Mouse (Mus musculus) heart, embryonic 10.5 days (tissue): Measurements from ENCODE around the gene Lrig2. TPM values are rescaled to one million over a fixed set of nuclear protein-coding genes. Genes with fewer than 3 reads are reported as not detected.

Experiments
- DNase-seq: peaks from one replicate; pipeline ENCODE4 v3.0.0-alpha.2; 2017; ENCODE audit warnings: low spot score
- H3K27ac ChIP-seq: fragments of 300-500 bp; sonication (generic); 2 replicates; pipeline ENCODE4 v1.5.1; 2016; ENCODE audit warnings: mild to moderate bottlenecking
- H3K27me3 ChIP-seq: fragments of 300-500 bp; sonication (generic); 2 replicates; pipeline ENCODE4 v1.6.1; 2016; ENCODE audit warnings: mild to moderate bottlenecking; ENCODE audit not compliant: poor library complexity, insufficient read depth, severe bottlenecking
- H3K36me3 ChIP-seq: fragments of 300-500 bp; sonication (generic); 2 replicates; pipeline ENCODE4 v1.6.1; 2016; ENCODE audit warnings: mild to moderate bottlenecking, moderate library complexity
- H3K4me1 ChIP-seq: fragments of 300-500 bp; sonication (generic); 2 replicates; pipeline ENCODE4 v1.6.1; 2016; ENCODE audit warnings: mild to moderate bottlenecking
- H3K4me3 ChIP-seq: fragments of 300-500 bp; sonication (generic); 2 replicates; pipeline ENCODE4 v1.5.1; 2016; ENCODE audit warnings: mild to moderate bottlenecking, moderate library complexity
- H3K9me3 ChIP-seq: fragments of 300-500 bp; sonication (generic); 2 replicates; pipeline ENCODE4 v1.6.1; 2016; ENCODE audit warnings: mild to moderate bottlenecking, moderate library complexity
- WGBS: fragments of 180-500 bp; shearing (Covaris S2); methylation state at CpG from one replicate; pipeline ENCODE4 v1.1.7; 2016; 5-methylcytosine and 5-hydroxymethylcytosine counted together
- polyA plus RNA-seq: library from polyadenylated mRNA; unstranded; fragments of >200 nt; fragmentation: Nextera tagmentation; extraction: Ambion mirVana; gene quantifications from 2 replicates; pipeline ENCODE4 v1.2.1, GENCODE M21; 2016

The Lrig2 gene
- polyA plus RNA-seq, 1 experiment from 2014 or later: 14.1 TPM

DNA sequence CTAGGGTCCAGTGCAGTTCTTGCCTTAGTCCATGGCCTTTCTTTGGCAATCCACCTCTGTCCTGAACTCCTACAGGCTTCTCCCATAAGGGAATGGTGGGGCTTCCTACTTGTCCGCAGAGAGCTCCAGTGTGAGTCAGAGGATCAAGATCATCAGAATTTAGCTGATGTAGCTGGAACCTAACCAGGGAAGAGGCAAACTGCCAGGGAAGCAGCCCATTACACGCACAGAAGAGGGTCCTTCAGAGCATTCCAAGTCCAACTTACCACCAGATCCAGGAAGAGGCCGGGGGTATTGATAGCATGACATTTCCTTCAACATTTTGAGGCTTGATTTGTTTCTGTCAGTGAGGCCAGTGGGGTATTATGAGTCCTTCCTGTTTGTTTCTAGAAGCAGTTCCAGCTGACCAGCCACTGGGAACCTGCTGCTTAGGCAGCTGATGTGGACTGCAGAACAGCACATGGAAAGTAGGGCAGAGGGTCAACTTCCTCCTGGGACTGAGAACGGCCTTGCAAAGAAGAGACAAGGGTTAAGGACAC lies 11.7 kb upstream of the Lrig2 start:
- Histone ChIP-seq H3K27me3 (no peaks in the 10 kb centered on the region), H3K4me3 (no peak overlapping the region), H3K36me3 (no peaks in the 10 kb centered on the region), H3K4me1 (peaks cover 4% of the 10 kb centered on the region; the same call in 1 of the 2 replicates), H3K27ac (no peak overlapping the region), H3K9me3 (no peaks in the 10 kb centered on the region)
- 58% methylated on average over 4 of the region's 4 CpGs for WGBS
- peak; percentile 42 for DNase-seq

DNA sequence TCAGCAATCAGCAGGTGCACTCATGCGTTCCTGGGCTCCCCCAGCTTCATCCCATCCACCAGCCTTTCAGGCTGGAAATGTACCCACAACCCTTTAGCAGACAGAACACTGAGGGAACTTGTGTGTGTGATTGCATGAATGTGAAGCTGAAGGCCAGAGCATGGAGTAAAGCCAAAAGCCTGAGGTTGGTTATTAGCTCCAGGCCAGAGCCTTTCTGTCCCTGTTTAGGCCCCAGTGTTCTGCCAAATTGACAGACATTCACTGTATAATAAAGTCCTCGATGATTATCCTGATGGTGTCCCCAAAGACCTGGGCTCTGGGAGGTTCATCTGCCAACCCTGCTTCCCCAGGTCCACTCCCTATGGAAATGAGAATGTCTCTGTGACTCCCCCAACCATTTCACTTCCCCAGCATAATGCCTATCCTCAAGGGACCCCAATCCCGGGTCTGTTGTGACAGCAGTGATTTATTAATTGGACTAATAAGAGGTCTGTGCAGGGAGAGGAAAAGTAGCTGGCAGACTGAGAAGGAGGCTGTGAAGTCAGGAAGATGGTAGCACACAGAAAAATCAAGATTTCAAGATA lies 9.7 kb upstream of the Lrig2 start:
- WGBS: 64% methylated on average over 3 of the region's 3 CpGs
- H3K4me3 ChIP-seq: no peak overlapping the region
- H3K27ac ChIP-seq: no peak overlapping the region
- H3K4me1 ChIP-seq: peaks cover 4% of the 10 kb centered on the region; the same call in 1 of the 2 replicates
- peak; percentile 19 for DNase-seq
- H3K27me3 ChIP-seq: no peaks in the 10 kb centered on the region
- H3K36me3 ChIP-seq: no peaks in the 10 kb centered on the region
- H3K9me3 ChIP-seq: no peaks in the 10 kb centered on the region

DNA sequence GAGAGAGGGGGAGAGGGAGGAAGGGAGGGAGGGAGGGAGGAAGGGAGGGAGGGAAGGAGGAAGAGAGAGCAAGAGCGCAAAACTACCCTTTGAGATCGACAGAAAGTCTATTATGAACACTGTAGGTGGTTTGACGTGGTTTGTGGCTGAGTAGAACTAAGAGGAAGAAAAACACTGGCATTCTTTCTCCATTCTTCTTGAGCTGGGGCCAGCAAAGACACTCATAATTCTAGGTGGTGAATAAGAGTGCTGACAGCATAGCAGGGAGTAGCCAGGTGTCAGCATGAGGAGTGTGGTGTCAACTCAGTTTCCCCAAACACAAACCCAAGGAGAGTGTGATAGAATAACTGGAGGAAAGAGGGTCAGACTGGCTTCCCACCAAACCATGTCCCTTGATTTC lies 8.8 kb upstream of the Lrig2 start:
- peak; percentile 14 for DNase-seq
- no peaks in the 10 kb centered on the region for H3K27me3 ChIP-seq
- WGBS: 61% methylated on average over 3 of the region's 3 CpGs
- H3K9me3 ChIP-seq: no peaks in the 10 kb centered on the region
- no peak overlapping the region for H3K27ac ChIP-seq
- no peak overlapping the region for H3K4me3 ChIP-seq
- H3K36me3 ChIP-seq: no peaks in the 10 kb centered on the region
- H3K4me1 ChIP-seq: peaks cover 4% of the 10 kb centered on the region; the same call in 1 of the 2 replicates

DNA sequence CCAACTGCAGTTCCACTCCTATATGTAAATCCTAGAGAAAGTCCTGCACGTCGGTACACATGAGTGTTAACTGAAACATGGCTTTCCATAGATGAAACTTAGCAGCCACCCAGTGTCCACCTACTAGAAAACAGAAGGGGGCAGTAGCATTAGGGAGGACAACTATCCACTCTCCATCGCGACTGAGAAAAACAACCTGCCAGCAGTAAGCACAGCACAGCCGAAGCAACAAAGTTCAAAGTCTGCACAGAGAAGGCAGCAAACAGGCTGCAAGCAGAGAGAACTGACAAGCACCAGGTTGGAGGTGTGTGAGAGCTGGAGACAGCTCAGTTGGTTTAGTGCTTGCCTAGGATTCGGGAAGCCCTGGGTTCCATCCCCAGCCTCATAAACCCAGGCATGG lies 7.2 kb upstream of the Lrig2 start:
- H3K4me1 ChIP-seq: peaks cover 4% of the 10 kb centered on the region; the same call in 1 of the 2 replicates
- no peaks in the 10 kb centered on the region for H3K36me3 ChIP-seq
- no peak for DNase-seq
- no peaks in the 10 kb centered on the region for H3K27me3 ChIP-seq
- 60% methylated on average over 6 of the region's 6 CpGs for WGBS
- H3K27ac ChIP-seq: no peak overlapping the region
- H3K9me3 ChIP-seq: no peaks in the 10 kb centered on the region
- H3K4me3 ChIP-seq: no peak overlapping the region

DNA sequence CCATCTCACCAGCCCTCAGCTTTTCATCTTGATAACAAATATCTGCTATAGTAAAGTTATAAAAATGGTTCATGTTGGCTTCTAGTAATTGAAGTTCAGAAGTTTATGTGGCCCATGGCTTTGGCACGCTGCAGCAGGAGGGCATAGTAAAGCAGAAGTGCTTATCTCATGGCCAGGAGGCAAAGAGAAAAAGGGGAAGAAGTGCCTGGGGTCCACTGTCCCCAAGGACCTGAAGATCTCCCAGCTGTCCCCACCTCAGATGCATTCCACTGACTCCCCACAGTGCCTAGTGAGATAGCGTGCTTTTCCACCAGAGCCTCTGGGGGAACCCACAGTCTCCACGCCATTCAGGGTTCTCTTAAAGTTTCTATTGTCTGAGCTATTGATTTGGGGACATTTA lies 6.7 kb upstream of the Lrig2 start:
- no peak overlapping the region for H3K27ac ChIP-seq
- no peaks in the 10 kb centered on the region for H3K27me3 ChIP-seq
- H3K36me3 ChIP-seq: no peaks in the 10 kb centered on the region
- WGBS: 80% methylated on average over 3 of the region's 3 CpGs
- H3K9me3 ChIP-seq: no peaks in the 10 kb centered on the region
- no peak for DNase-seq
- no peak overlapping the region for H3K4me3 ChIP-seq
- H3K4me1 ChIP-seq: peaks cover 4% of the 10 kb centered on the region; the same call in 1 of the 2 replicates

DNA sequence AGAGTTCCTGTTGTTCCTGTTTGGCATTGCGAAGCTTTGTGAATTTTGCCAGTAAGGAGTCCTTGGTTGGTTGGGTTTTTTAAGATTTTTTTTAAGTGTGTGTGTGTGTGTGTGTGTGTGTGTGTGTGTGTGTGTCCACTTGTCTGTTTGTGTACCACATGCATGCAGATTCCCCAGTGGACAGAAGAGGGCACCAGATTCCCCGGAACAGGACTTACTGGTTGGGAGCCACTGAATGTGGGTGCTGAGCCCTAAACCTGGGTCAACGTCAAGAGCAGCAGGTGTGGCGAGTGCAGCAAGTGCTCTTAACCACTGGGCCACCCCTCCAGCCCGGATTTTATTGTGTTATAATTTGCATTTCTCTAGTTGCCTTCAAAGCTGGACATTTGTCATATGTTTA lies 5.4 kb upstream of the Lrig2 start:
- Histone ChIP-seq H3K4me3 (no peak overlapping the region), H3K4me1 (peaks cover 10% of the 10 kb centered on the region), H3K9me3 (no peaks in the 10 kb centered on the region), H3K36me3 (no peaks in the 10 kb centered on the region), H3K27ac (no peak overlapping the region), H3K27me3 (no peaks in the 10 kb centered on the region)
- WGBS: 74% methylated on average over 5 of the region's 5 CpGs
- peak; percentile 47 for DNase-seq

DNA sequence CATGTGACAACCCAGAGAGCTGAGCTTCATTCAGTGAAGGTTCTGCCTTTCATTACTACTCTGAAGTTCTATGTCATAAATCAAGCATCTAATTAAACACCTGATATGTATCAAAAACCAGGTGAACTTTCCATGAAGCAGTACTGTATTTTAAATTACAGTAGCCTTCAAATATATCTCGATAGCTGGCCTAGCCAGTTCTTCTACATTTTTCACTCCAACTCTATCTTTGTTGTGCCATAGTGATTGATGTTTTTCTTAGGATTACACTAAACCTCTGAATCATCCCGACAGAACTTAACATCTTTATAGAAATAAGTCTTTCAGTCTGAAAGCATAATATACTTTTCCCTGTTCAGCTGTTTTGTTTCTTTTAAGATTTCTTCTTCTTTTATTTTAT lies 2.8 kb upstream of the Lrig2 start:
- H3K9me3 ChIP-seq: no peaks in the 10 kb centered on the region
- WGBS: 79% methylated on average over 2 of the region's 2 CpGs
- H3K4me1 ChIP-seq: peaks cover 13% of the 10 kb centered on the region
- DNase-seq: no peak
- H3K27ac ChIP-seq: no peak overlapping the region
- no peak overlapping the region for H3K4me3 ChIP-seq
- no peaks in the 10 kb centered on the region for H3K27me3 ChIP-seq
- no peaks in the 10 kb centered on the region for H3K36me3 ChIP-seq

DNA sequence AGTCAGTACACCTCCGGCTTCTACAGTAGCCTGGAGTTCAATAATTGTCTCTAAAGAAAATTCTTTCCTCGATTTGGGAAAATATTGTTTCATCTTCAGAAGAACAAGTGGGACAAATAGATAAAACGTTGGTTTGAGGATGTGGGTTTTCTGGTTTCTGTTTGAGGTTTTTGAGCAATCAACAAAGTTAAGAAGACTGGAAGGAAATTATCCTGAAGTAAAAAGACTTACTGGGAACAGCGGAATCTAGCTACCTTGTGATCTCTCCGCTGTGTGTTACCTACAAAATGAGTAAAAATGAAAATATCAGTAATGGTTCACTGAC lies 668 bp upstream of the Lrig2 start:
- no peaks in the 10 kb centered on the region for H3K36me3 ChIP-seq
- peak overlapping the region; percentile 94 for H3K27ac ChIP-seq
- H3K27me3 ChIP-seq: no peaks in the 10 kb centered on the region
- H3K4me1 ChIP-seq: peaks cover 9% of the 10 kb centered on the region
- no peaks in the 10 kb centered on the region for H3K9me3 ChIP-seq
- DNase-seq: no peak
- H3K4me3 ChIP-seq: peak overlapping the region; percentile 95
- WGBS: 25% methylated on average over 5 of the region's 5 CpGs

DNA sequence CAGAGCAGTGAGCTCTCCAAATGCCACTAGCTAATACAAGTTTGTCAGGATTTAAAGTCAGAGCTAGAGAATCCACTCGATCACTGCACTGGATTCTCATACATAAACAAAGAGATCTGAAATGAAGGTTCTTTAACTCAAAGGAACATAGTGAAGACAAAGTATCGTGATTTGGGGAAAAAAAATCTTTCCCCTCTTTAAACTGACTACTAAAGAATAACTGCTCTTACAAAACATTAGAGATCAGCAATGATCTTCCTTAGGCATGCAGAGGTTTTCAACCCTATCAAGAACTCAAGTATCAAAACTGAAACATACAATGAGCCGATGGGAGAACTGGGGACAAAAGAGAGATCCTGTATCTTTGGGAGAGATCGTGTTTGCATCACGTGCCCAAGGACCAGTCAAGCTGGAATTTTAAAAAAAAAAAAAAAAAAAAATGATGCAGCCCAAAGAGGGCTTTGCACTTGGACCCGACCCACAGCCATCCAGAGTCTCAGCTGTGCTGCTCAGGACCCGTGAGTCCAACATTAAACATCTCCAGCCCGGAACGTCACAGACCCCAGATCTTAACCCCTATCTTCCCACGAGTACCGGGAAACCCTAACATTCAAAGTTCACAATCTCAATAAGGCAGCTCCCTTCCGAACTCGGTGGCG lies 818 bp downstream of the Lrig2 start:
- H3K4me3 ChIP-seq: peak overlapping the region; percentile 95
- peak overlapping the region; percentile 94 for H3K27ac ChIP-seq
- WGBS: 2% methylated on average over 14 of the region's 14 CpGs
- H3K4me1 ChIP-seq: peaks cover 15% of the 10 kb centered on the region
- H3K9me3 ChIP-seq: no peaks in the 10 kb centered on the region
- DNase-seq: no peak
- no peaks in the 10 kb centered on the region for H3K36me3 ChIP-seq
- no peaks in the 10 kb centered on the region for H3K27me3 ChIP-seq

DNA sequence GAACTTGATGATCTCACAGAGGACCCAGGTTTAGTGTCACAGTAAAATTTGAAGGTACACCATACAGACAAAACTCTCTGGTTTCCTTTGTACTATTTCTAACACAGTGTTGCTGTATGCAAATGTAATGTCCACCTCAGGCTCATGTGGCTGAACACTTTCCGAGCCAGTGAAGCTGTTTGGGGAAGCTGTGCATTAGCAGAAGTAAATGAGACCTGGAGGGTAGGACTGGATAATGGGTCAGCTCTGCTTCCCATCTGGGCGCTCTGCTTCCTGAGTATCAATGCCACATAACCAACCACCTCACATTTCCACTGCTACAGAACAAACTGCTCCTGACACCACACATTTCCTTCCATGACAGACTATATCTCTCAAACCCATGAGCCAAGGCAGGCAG lies 10.1 kb downstream of the Lrig2 start:
- no peak for DNase-seq
- Histone ChIP-seq H3K27ac (no peak overlapping the region), H3K36me3 (0 out of 2 replicates have a peak, but pooled peaks cover 3% of the 10 kb centered on the region), H3K27me3 (no peaks in the 10 kb centered on the region), H3K4me1 (peaks cover 7% of the 10 kb centered on the region; the same call in 1 of the 2 replicates), H3K9me3 (no peaks in the 10 kb centered on the region), H3K4me3 (no peak overlapping the region)
- 72% methylated on average over 2 of the region's 2 CpGs for WGBS

DNA sequence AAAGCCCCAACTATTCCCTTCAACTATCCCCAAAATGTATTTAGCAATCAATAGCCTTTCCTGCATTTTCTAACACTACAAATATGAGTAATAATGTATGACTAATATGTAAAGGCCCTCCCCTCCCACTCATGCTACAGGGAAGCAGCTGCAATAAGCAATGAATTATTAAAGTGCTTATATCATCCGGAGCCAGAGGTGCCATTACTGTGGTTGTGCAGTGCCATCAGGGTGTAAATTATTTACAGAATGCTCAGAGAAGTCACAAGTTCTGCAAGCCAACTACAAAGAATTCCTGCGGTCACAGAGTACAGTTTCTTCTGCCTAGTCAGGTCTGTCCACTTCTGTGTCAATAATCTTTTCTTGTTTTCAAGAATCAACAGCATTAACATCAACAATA lies 10.8 kb downstream of the Lrig2 start:
- peaks cover 10% of the 10 kb centered on the region for H3K36me3 ChIP-seq
- WGBS: 90% methylated on average over 2 of the region's 2 CpGs
- no peak for DNase-seq
- no peaks in the 10 kb centered on the region for H3K9me3 ChIP-seq
- 0 out of 2 replicates have a peak, but pooled peaks cover 3% of the 10 kb centered on the region for H3K4me1 ChIP-seq
- no peak overlapping the region for H3K4me3 ChIP-seq
- no peaks in the 10 kb centered on the region for H3K27me3 ChIP-seq
- H3K27ac ChIP-seq: no peak overlapping the region

DNA sequence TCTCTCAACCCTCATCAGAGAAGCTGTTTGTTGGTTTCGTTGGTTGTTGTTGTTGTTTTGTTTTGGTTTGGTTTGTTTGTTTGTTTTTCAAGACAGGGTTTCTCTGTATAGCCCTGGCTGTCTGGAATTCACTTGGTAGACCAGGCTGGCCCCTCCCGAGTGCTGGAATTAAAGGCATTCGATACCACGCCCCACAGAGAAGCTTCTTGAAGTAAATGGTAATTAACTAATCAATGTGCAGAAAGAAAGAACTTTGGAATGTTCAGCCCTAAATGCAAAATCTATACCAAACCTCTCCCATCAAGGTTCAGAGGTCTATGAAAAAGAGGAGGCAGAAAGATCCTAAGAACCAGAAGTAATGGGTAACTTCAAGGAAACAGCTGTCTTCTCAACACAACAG lies 15.5 kb downstream of the Lrig2 start:
- no peak for DNase-seq
- H3K36me3 ChIP-seq: peaks cover 41% of the 10 kb centered on the region
- 93% methylated on average over 4 of the region's 4 CpGs for WGBS

DNA sequence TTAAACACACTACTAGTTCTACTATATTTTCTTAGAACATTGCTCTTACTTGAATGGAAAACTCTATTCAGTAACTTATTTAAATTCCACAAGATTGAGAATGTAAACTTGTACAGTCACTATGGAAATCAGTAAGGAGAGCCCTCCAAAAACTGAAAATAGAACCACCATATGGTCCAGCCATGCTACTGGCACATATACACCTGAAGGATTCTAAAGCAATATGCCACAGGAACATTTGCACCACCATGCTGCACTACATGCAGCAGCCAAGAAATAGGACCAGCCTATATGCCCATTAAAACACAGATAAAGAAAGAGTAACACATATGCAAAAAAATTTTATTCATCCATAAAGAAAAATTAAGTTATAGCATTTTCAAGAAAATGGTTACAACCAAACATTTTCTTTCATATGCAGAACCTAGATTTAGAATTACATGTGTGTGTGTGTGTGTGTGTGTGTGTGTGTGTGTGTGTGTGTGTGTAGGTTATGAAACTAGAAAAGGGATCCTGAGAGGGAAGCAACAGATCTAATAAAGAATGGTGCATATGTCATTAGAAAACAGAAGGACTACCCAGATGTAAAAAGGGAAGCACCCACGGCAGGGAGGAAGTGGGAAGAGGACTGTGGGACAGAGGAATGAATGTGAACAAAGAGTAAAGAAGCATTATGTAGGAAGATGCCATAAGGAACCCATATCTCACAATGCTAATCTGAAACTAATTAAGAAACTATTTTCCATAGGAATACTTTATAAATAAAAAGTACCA lies 30.6 kb downstream of the Lrig2 start:
- Histone ChIP-seq H3K27me3 (no peaks in the 10 kb centered on the region), H3K4me1 (no peaks in the 10 kb centered on the region), H3K27ac (no peak overlapping the region), H3K4me3 (no peak overlapping the region), H3K36me3 (peaks cover 36% of the 10 kb centered on the region), H3K9me3 (no peaks in the 10 kb centered on the region)
- no peak for DNase-seq
- WGBS: 75% methylated on average over 1 of the region's 1 CpGs

More for the DNA sequence above, 15.5 kb downstream of the Lrig2 start:
- no peak overlapping the region for H3K27ac ChIP-seq
- H3K9me3 ChIP-seq: no peaks in the 10 kb centered on the region
- H3K27me3 ChIP-seq: no peaks in the 10 kb centered on the region
- no peaks in the 10 kb centered on the region for H3K4me1 ChIP-seq
- no peak overlapping the region for H3K4me3 ChIP-seq
